Mouse (Mus musculus) neural tube, embryonic 10.5 days (tissue): ENCODE measurements around the gene Spen.

Source experiments
- DNase-seq: peaks from one replicate; pipeline ENCODE4 v3.0.0-alpha.2; 2017; ENCODE audit warnings: low spot score; ENCODE audit errors: extremely low spot score

Spen gene

DNA sequence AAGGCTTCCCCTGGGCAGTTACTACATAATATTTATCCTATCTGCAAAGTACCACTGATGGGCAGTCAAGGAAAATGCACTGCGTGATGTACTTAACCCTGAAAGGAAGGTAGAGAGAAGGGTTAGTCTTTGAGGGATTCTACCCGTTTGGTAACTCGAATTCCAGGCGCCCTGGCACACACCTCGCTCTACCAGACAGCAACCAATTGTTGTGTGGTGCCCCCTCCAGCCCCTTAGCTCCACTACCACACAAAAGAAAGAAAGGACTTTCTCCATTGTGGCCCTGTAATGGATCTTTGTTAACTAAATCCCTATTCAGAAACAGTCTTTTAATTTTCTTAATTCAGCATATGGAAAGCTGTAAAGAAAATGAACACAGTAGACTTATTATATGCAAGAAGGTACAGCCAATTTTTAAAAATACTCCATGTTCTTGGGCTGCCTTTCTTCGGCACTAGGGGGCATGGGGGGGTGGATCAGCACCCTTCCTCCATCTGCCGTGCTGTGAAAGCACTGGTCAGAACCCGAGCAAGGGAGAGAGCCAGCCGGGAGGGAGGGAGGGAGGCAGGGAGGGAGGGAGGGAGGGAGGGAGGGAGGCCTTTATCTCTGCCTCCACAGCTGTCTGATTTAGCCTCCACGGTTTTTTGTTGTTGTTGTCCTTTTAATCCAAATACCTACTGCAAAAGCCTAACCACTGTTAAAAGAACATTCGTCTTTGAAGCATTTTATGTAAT, 3.3 kb downstream of the Spen start:
- peak; percentile 50 for DNase-seq

DNA sequence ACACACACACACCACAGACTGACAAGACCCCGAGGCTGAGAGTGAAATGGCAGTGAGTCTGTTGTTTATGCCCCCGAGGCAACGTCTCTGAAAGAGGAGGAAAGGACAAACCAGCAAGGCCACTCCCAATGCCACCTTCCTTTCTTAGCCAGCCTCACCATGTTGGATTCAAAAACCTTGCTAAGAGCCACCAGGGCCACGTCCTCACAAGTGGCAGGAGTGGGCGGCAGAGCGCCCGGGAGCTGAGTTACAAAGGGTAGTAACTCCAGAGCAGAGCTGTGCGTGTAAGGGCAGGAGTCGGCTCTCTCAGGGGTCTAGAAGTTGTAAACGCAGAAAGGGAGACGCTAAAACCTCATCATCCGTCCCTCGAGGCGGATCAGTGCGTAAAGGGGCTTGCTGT, 7.4 kb downstream of the Spen start:
- no peak for DNase-seq

DNA sequence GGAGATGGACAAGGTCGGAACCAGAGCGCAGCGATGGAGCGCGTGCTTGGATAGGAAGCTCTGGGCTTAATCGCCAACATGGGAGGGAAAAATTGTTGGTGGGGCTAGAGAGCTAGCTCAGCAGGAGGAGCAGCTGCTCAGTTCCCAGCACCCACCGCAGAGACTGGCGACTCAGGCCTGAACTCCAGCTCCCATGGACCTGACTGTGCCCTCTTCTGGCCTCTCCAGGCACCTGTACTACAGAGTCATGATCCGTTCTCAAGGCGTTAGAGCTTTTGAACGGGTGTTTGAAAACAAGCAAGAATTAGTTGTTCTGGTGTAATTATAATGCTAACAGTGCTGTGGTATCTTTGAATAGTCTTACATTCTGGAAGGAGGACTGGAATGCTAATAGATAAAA, 9.5 kb downstream of the Spen start:
- no peak for DNase-seq

DNA sequence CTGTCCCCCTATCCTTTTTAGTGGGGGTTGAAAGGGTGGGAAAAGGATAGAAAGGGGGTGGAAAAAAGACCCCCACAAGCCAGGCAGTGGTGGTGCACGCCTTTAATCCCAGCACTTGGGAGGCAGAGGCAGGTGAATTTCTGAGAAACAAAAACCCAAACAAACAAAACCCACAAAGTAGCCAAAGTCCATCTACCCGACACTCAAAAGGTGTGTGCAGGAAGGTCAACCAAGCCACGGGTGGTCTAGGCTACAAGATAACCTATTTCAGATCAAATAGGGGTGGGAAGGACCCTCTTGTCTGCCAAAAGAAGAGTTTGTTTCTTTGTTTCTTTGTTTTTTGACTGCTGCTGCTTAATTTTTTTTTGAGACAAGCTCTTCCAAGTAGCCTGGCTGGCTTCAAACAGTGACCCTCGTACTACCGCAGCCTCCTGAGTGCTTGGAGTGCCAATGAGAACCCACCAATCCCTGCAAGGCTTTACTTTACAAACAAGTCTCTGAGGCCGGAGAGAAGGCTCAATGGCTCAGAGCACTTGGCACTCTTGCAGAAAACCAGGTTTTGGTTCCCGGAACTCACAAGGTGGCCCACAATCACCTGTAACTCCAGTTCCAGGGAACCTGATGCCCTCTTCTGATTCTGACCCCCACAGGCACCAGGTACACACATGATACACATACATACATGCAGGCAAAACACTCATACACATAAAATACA, 11.3 kb downstream of the Spen start:
- no peak for DNase-seq

DNA sequence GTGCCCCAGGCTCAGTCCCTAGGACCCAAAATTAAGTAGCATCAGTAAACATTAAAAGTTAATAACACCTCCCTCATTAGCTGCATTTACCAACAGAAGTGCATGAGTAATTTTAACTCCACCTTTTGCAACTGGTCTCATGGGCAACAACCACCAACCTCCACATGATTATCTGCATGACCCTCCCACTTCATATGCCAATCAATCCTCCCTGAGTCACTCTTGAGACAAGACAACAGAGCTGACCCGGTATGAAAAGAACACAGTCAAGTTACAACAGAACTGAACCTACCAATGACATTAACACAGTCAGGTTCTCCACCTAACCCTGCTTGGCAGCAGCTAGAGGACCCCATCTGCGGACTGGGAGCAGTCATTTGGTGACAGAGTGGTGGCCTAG, 12.5 kb downstream of the Spen start:
- DNase-seq = no peak

DNA sequence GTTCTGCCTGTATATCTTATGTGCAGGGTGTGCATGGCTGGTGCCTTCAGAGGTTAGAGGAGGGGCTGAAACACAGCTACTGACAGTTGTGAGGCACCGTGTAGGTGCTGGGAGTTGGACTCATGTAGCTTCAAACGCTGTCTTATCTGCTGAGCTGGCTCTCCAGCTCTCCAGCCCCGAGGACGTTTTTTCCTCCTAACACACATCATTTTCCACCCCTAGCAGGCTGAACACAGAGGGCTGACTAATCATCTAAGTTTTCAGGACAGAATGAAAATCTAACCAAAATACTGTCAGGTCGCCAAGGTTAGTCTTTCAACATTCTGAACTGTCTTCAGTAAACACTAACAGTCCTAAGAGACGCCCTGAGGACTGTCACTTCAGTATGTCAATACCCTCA, 13.7 kb downstream of the Spen start:
- no peak for DNase-seq

DNA sequence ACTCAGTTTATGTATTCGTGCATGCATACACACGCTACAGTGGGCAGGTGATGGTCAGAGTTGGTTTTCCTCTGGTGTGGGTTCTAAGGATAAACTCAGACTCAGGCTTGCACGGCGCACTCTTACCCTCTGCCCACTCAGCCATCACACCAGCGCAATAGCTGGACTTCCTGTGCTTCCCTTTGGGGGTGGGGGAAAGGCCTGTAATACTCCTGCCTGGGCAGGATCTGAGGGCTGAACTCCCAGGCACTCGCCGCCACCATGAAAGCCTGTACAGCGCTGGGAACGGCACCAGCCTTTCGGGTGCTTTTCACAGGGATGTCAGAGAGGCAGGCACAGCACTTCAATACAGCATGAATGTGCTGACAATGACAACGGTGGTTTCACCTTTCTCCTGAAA, 15.3 kb downstream of the Spen start:
- DNase-seq = no peak

DNA sequence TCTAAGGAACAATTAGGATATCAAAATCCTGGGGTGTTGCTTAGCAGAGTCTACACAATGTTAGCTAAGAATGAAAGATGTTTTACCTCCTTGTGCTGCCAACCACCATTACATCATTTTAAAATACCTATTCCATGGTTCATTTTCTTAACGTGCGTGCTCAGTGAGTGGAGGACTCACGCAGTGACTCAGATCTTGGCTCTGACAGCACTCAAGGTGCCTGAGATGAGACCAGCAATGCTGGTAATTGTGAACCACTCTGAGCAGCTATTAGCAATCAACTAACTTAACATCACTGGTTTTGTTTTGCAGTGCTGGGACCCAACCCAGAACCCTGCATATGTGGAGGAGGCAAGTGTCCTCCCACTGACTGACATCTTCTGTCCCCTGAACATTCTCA, 20.0 kb downstream of the Spen start:
- DNase-seq = no peak

DNA sequence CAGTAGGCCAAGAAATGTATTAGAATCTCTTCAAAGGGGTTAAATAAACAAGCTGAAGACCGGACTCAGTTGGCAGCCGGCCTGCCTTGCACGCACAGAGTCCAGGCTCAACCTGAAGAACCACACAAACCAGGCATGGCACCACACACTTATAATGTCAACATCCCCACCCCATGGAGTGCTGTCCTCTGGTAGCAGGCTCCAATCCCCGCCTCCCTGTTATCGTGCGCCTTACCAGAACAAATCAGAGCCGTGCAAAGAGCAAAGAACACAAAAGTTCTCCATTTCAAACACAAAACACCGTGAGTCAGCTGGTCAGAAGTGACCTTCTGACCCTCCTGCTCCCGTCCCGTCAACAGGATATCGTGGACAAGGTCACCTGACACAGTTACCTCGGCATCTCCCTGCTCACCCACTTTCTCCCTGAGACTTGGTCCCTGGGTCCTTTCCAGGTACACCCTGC, 24.2 kb downstream of the Spen start:
- DNase-seq = no peak

DNA sequence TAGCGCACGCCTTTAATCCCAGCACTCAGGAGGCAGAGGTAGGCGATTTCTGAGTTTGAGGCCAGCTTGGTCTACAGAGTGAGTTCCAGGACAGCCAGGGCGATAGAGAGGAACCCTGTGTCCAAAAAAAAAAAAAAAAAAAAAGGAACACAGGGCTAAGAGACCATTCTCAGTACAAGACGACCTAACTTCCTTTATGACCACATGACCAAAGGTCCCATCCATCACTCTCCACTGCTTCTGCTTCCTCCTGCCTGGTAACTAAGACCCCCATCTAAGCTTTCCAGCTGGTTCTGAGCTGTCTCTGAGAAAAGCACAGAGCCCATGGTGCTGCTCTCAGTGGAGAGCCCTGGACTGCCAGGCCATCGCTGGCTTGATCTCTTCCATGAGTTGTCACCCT, 26.3 kb downstream of the Spen start:
- DNase-seq = no peak

DNA sequence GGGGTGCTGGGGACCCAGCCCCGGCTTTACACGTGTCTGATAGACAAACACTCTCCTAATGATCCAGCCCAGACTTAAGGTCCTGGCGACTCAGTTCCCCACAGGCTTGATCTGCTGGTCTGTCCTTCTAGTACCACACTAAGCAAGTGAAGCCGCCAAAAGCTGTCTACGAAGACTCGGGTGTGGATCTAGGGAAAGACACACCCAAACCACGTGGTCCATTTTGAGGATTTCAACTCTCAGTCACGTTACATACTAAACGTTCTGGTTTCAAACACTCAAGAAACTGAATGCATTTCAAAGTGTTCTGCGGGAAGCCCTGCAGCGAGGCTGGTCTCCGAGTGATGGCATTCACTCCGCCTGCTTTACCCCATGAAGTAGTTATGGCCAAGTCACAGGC, 27.9 kb downstream of the Spen start:
- DNase-seq = no peak

DNA sequence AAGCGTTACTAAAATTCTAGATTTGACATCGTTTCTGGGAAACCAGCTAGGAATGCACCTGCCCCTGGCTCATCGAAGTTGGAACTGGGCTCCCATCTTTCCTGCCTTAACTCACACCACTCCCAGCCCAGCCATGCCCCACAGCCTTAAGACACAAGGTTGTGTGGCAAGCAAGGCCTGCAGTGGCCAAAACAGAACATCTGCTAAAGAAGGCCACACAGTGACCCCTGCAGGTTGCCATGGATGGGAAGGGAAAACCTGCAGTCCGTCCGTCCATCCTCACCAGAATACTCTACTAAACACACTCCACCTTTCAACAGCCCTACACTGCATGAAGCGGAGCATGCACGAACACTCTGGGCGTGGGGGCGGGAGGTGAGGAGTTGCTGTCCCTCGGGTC, 31.5 kb downstream of the Spen start:
- no peak for DNase-seq

DNA sequence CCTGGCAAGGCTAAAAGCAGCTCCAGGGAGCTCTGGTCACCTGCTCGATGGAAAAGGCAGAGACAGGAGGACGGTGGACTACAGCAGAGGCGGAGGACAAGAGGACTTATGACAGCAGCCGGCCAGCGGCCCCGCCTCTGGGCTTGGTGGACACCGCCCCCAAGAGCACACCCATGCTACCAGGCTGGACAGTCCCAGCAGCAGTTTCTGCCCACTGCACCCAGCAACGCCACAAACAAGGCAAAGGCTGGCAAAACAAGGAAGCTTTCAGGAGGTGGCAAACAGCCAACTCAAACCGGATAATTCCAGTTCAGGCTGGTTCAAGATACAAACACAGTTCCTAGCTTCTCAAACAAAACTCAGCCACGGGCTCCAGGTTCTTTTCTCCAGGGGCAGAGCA, 32.0 kb downstream of the Spen start:
- no peak for DNase-seq

DNA sequence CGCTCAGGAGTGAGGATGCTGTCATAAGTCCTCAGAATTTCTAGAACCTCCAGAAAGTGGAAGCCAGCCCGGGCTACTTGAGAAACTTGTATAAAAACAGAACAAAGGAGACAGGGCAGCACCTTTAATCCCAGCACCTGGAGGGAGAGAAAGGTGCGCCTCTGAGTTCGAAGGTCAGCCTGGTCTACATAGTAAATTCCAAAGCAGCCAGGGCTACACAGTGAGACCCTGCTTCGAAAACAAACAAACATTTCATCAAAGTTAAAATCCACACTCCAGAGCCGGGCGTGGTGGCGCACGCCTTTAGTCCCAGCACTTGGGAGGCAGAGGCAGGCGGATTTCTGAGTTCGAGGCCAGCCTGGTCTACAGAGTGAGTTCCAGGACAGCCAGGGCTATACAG, 32.6 kb downstream of the Spen start:
- DNase-seq = no peak

DNA sequence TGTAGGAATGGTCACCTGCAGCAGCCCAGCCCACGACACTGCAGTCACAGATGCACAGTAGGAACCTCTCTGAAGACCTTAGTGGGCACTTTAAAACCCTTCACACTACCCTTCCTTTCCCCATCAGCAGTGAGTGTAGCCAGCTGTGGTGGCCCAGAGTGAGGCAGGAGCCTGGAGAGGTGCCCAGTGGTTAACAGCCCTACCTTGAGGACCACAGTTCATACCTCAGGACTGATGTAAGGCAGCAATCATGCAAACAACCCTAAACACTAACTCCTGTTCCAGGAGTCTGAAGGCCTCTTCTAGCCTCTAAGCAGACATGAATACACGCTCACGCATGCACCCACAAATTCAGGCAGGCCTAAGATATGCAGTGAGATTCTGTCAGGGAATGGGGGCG, 33.9 kb downstream of the Spen start:
- DNase-seq = no peak

DNA sequence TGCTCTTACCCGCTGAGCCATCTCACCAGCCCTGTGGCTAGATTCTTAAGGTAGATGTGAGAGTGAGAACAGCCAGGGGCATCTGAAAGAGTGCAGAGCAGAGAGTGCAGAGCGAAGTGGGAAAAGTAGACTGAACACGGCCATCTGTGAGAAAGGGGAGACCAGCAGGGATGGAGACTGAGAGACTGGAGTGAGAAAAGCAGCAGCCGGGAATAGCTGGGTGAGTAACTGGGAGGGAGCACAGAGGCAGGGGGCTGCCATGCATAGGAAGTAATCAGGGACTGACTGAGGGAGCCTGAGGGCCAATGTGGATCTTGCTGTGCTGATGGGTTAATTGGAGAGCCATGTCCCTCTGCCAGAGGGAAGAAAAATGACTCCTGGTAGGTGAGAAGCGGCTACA, 35.7 kb downstream of the Spen start:
- DNase-seq = no peak

DNA sequence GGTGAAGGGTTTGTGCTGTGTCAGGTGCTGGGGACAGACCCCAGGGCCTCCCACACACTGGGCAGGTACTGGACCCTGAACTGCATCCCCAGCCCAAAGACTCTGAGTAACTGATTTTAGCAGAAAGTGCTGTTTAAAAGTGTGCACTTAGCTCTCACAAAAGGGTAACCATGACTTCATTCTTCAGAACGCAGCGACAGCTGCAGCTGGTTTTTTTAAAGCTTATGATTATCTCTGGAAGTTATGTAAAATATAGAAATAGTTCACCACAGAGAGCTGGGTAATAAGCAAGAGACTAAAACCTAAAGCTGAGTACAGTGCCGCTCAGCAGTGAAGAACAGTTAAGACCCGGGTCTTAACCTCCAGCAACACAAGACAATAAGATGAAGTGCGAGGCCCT, 37.3 kb downstream of the Spen start:
- DNase-seq = no peak

DNA sequence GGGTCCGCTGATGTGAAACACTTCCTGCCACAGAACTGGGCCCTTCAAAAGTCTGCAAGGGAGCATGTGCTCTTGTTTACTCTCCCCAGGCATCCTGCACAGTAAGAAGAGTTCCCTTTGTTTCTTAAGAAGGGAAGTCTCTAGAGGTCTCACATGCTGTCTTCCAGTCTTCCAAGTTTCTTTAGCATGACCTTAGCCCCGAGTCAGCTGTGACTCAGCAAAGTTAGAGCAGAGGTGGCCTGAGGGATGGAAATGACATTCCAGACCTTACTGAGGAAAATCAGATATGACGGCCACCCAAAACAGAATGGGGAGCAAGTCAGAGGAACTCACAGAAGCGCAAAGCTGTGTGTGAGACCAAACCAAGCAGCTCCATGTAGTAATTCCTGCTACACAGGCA, 37.8 kb downstream of the Spen start:
- no peak for DNase-seq

DNA sequence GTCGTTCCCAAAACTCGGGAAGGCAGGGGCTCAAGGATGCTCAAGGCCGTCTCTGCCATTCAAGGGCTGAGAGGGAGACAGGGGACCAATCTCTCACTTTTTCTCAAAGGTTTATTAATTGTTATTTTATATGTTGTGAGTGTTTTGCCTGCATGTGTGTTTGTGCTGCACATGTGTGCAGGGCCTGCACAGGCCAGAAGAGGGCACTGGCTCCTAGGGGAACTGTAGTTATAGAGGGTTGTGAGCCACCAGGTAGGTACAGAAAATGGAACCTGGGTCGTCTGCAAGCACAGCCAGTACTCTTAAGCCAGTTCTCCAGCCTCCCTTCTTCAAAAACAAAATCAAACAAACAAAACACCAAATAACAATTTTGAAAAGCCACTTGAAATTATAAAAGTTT, 49.7 kb downstream of the Spen start:
- DNase-seq = no peak

DNA sequence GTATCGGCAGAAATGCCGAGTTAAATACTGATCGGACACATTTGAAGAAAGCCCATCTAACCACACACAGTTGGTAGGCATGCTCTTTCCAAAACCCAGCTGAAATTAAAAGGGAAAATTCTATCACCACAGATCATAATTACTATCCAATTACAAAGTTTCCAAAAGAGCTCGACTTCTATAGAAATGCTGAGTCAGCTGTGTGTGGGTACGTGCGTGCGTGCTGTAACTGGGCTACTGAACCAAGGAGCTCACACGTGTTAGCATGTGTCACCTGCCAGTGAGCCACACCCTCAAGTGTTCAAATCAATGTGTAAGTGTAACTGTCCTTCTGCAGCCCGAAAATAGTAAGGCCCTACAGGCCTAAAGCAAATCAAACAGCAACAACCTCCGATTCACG, 50.8 kb downstream of the Spen start:
- DNase-seq = no peak

DNA sequence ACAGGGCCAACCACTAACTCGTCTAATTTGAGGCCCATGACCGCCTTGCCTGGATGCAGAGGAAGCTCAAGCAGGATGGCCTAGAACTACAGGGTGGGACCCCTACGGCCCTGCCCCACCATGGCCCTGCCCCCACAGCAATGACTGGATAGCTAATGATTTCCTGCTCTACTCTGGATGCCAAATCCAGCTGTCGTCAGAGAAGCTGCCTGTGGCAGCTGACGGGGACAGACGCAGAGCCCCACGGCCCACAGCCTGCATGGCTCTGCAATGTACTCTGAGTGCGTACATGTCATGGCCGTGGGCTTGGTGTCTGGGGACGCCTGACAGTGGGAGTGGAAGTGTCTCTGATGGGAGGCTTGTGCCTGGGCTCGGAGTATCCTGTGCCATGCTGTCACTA, 54.3 kb downstream of the Spen start:
- no peak for DNase-seq

DNA sequence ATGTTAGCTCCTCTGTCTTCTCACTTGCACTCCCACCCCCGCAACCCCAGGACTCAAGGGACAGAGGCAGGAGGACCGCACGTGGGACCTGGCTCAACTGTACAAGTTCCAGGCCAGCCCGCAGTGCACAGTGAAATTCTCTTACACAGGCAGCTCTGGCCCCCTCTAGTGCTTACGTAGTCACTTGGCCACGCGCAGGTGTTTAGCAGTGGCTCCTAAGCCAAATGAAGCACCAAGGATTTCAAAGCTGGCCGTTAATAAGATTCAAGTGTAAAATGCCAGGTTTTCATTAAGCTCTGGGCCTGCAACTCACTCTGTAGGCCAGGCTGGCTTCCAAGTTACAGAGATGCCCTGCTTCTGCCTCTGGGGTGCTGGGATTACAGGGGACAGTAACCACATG, 59.0 kb downstream of the Spen start:
- DNase-seq = no peak

DNA sequence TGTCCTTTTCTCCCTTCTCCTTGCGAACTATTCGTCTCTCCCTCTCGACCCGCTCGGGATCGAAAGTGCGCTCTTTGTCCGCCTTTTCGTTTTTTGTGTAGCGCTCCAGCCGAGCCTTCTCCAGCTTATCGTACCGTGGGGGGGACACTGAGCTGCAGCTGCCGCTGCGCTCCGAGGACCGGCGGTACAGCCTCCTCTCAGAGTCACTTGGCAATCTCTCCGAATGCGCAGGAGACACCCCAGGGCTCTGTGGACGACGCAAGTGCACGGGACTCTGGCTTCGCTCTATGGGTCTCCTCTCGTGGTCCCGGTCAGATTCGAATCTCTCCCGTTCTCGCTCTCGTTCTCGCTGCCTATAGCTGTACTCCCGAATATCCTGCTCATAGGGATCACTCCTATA, 59.6 kb downstream of the Spen start:
- DNase-seq = no peak
